Mouse (Mus musculus): ENCODE data around the gene Lrp4. TPM values are rescaled to one million over a fixed set of nuclear protein-coding genes. Genes with fewer than 3 reads are reported as not detected.

The Lrp4 gene
- polyA plus RNA-seq, 1 experiment from 2014 or later = 5.4 TPM

DNA sequence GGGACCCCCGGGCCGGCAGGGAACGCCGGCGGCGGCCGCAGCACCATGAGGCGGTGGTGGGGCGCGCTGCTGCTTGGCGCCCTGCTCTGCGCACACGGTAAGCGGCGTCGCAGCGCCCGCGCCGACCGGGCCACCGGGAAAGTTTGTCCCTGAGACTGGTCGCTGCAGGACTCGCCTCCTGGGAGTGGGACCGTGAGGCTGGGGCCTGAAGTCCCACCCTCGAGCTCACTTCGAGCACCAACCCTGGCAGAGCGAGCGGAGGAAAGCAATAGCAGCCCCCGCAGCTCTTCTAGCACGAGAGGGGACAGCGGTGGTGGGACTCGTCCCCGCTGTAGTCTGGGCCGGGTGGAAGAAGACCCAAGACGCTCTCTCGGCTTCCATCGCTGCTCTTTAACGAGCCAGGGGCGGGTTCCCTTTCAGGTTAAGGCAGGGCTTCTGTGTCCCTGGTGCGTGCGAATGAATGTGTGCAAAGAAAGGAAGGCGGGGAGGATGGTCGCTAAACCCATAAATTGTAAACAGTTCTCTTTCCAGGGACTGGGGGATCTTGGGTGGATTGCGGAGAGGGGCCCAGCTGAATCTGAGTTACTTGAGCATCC lies 443 bp downstream of the Lrp4 start:
- WGBS = under 1% methylated on average over 45 of the region's 45 CpGs
- Histone ChIP-seq H3K27me3 (ENCODE audit: control insufficient read depth, insufficient read depth, low read length) (no peaks in the 10 kb centered on the region), H3K36me3 (ENCODE audit: control insufficient read depth, insufficient read depth, low read length) (no peaks in the 10 kb centered on the region), H3K4me2 (ENCODE audit: low read depth, low read length) (peak overlapping the region; percentile 86), H3K4me1 (ENCODE audit: control insufficient read depth, insufficient read depth, low read length) (peaks cover 32% of the 10 kb centered on the region), H3K4me3 (replicated peaks; ENCODE audit: low read length) (peak overlapping the region; percentile 82), H3K9ac (ENCODE audit: low read length) (peak overlapping the region; percentile 86), H3K27ac (ENCODE audit: low read length) (peak overlapping the region; percentile 75), H3K9me3 (replicated peaks; ENCODE audit: control insufficient read depth, low read length) (no peaks in the 10 kb centered on the region)
- peak; percentile 62 for ATAC-seq (ENCODE audit: insufficient read depth, low FRiP score)

DNA sequence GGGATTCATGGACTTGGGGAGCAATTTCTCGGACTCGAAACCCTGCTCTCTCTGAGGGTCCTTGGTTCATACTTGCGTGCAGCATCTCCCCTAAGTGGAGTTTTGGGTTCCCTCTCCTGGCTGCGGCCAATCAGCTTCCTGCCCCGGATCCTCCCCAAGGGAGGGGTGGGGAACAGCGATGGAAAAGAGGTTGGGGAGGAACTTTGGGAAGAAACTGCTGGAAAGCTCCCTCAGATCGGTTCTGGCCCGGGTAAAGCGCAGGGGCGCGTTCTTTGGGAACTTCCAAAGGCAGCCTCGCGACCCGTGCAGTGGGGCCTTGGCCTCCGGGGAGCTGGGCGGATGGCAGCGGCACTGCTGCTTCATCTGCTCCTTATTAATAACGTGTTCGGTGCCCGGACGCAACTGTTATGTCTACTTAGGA lies 951 bp downstream of the Lrp4 start:
- H3K9ac ChIP-seq (ENCODE audit: low read length) = peak overlapping the region; percentile 86
- 0% methylated on average over 21 of the region's 21 CpGs for WGBS
- no peaks in the 10 kb centered on the region for H3K36me3 ChIP-seq (ENCODE audit: control insufficient read depth, insufficient read depth, low read length)
- peaks cover 34% of the 10 kb centered on the region for H3K4me1 ChIP-seq (ENCODE audit: control insufficient read depth, insufficient read depth, low read length)
- peak overlapping the region; percentile 86 for H3K4me2 ChIP-seq (ENCODE audit: low read depth, low read length)
- peak overlapping the region; percentile 82 for H3K4me3 ChIP-seq (replicated peaks; ENCODE audit: low read length)
- peak; percentile 33 for ATAC-seq (ENCODE audit: insufficient read depth, low FRiP score)
- H3K27ac ChIP-seq (ENCODE audit: low read length) = peak overlapping the region; percentile 75
- no peaks in the 10 kb centered on the region for H3K9me3 ChIP-seq (replicated peaks; ENCODE audit: control insufficient read depth, low read length)
- H3K27me3 ChIP-seq (ENCODE audit: control insufficient read depth, insufficient read depth, low read length) = no peaks in the 10 kb centered on the region

DNA sequence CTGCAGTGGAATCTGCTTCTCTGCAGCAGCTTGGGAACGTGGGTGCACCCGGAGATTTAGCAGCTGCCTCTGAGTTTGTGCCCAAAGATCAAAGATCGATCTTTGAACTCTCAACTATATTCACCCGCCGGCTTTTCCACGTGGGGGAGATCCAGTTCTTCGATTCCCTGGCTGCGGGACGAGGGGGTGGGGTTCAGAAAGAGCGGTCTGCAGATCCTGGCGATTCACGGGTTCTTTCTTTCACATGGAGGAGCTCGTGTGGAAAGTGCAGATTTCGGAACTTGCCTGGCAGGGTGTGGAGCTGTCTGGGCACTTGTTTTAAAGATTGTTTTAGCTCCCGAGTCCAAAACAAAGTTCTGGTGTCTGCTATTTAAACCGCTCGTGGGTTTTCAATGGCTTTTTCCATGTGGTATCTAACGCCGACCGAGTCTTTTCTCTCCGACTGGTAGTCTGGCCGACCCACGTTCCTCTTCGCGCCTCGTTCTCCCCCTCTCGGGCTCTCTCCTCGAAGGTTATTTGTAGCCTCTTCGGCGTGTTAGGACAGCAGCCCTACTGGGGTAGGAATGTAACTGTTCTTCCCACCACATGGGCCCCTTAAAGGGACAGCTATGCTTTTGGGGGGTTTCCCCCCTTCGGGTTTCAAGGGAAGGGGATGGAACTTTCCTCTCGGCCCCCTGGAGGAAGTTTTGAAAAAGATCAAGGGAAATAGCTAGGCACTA lies 1.5 kb downstream of the Lrp4 start:
- Histone ChIP-seq H3K27ac (ENCODE audit: low read length) (peak overlapping the region; percentile 75), H3K36me3 (ENCODE audit: control insufficient read depth, insufficient read depth, low read length) (no peaks in the 10 kb centered on the region), H3K4me2 (ENCODE audit: low read depth, low read length) (peak overlapping the region; percentile 86), H3K9ac (ENCODE audit: low read length) (peak overlapping the region; percentile 86), H3K4me1 (ENCODE audit: control insufficient read depth, insufficient read depth, low read length) (peaks cover 34% of the 10 kb centered on the region), H3K9me3 (replicated peaks; ENCODE audit: control insufficient read depth, low read length) (no peaks in the 10 kb centered on the region), H3K4me3 (replicated peaks; ENCODE audit: low read length) (peak overlapping the region; percentile 82), H3K27me3 (ENCODE audit: control insufficient read depth, insufficient read depth, low read length) (no peaks in the 10 kb centered on the region)
- ATAC-seq (ENCODE audit: insufficient read depth, low FRiP score) = peak; percentile 23; the same call in 1 of the 2 replicates
- WGBS = under 1% methylated on average over 32 of the region's 32 CpGs

DNA sequence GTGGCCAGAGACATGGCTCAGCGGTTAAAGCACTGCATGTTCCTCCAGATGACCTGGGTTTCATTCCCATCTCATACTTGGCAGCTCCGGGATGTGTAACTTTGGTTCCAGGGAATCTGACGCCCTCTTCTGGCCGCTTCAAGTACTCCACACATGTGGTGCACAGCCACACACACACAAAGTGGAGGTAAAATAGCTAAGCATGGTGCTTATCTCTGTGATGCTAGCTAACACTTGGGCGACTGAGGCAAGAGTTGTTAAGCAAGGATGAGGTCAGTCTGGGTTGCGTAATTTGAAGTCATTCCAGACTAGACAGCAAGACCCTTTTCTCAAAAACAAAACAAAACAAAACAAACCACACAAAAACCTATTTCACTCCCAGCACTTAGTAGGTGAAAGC lies 2.8 kb downstream of the Lrp4 start:
- H3K36me3 ChIP-seq (ENCODE audit: control insufficient read depth, insufficient read depth, low read length) = no peaks in the 10 kb centered on the region
- no peak overlapping the region for H3K4me3 ChIP-seq (replicated peaks; ENCODE audit: low read length)
- no peak overlapping the region for H3K27ac ChIP-seq (ENCODE audit: low read length)
- no peaks in the 10 kb centered on the region for H3K27me3 ChIP-seq (ENCODE audit: control insufficient read depth, insufficient read depth, low read length)
- no peak overlapping the region for H3K4me2 ChIP-seq (ENCODE audit: low read depth, low read length)
- ATAC-seq (ENCODE audit: insufficient read depth, low FRiP score) = no peak
- H3K4me1 ChIP-seq (ENCODE audit: control insufficient read depth, insufficient read depth, low read length) = peaks cover 34% of the 10 kb centered on the region
- 87% methylated on average over 6 of the region's 6 CpGs for WGBS
- no peak overlapping the region for H3K9ac ChIP-seq (ENCODE audit: low read length)
- H3K9me3 ChIP-seq (replicated peaks; ENCODE audit: control insufficient read depth, low read length) = no peaks in the 10 kb centered on the region

DNA sequence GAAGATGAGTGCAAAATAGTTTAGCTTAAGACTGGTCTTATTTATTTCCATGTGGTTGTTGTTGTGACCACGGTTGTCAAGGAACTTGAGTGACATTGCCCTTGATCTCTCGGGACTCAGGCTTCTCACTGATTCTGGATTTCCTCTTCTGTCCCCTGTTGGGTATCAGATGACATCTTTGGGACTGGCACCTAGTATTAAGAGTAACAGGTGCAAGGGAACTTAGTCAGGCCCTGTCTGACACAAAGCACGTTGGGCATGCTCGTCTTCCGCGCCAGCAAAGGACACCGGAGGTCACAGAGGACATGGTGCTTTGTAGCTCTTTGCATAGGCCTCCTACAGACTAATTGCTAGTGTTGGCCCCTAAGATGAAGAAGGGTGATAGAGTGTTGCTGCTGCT lies 3.5 kb downstream of the Lrp4 start:
- ATAC-seq (ENCODE audit: insufficient read depth, low FRiP score) = no peak
- Histone ChIP-seq H3K27me3 (ENCODE audit: control insufficient read depth, insufficient read depth, low read length) (no peaks in the 10 kb centered on the region), H3K4me3 (replicated peaks; ENCODE audit: low read length) (no peak overlapping the region), H3K9me3 (replicated peaks; ENCODE audit: control insufficient read depth, low read length) (no peaks in the 10 kb centered on the region), H3K9ac (ENCODE audit: low read length) (no peak overlapping the region), H3K27ac (ENCODE audit: low read length) (no peak overlapping the region), H3K36me3 (ENCODE audit: control insufficient read depth, insufficient read depth, low read length) (no peaks in the 10 kb centered on the region), H3K4me1 (ENCODE audit: control insufficient read depth, insufficient read depth, low read length) (peaks cover 34% of the 10 kb centered on the region), H3K4me2 (ENCODE audit: low read depth, low read length) (no peak overlapping the region)
- 75% methylated on average over 7 of the region's 7 CpGs for whole genome bisulfite sequencing

DNA sequence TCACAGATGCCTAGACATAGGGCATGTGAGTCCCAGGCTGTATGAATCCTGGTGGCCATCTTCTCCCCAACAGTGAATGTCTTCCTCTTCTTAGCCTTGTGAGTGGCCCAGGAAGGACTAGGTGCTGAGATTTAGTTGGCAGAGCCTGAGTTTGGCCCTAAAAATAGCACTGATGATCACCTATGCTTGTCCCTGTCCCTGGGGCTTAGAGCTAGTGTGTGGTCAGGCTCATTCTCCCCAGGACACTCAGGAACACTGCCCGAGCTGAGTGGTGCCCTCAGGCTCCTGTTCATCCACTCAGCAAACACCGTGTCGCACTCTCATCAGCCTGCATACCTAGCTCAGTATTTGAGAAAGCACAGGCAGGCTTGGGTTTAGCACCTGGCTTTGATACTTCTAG lies 4.0 kb downstream of the Lrp4 start:
- Histone ChIP-seq H3K9ac (ENCODE audit: low read length) (no peak overlapping the region), H3K4me1 (ENCODE audit: control insufficient read depth, insufficient read depth, low read length) (peaks cover 34% of the 10 kb centered on the region), H3K4me2 (ENCODE audit: low read depth, low read length) (no peak overlapping the region), H3K36me3 (ENCODE audit: control insufficient read depth, insufficient read depth, low read length) (no peaks in the 10 kb centered on the region), H3K9me3 (replicated peaks; ENCODE audit: control insufficient read depth, low read length) (no peaks in the 10 kb centered on the region), H3K27me3 (ENCODE audit: control insufficient read depth, insufficient read depth, low read length) (no peaks in the 10 kb centered on the region), H3K27ac (ENCODE audit: low read length) (peak overlapping the region; percentile 29; the same call in 1 of the 2 replicates), H3K4me3 (replicated peaks; ENCODE audit: low read length) (no peak overlapping the region)
- 40% methylated on average over 3 of the region's 3 CpGs for WGBS
- ATAC-seq (ENCODE audit: insufficient read depth, low FRiP score) = no peak

DNA sequence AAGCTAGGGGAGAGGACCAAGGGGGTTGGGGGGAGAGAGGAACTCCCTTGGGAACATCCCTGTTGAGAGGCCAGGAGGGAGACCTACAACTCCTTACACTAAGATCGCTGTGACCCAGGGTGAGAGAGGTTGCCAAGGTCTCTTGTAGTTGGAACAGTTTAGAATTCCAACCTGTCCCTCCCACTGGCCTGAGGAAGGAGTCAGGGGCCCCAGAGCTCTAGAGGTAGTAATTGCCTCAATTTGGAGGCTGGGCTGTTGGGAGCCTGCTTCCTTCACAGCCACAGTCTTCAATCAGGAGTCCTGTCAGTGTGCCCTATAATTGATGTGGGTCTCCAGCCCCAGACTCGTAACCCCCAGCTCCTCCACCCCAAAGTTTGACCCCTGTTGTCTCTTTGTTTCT lies 4.9 kb downstream of the Lrp4 start:
- Histone ChIP-seq H3K9me3 (replicated peaks; ENCODE audit: control insufficient read depth, low read length) (no peaks in the 10 kb centered on the region), H3K4me1 (ENCODE audit: control insufficient read depth, insufficient read depth, low read length) (peaks cover 28% of the 10 kb centered on the region), H3K4me3 (replicated peaks; ENCODE audit: low read length) (no peak overlapping the region), H3K4me2 (ENCODE audit: low read depth, low read length) (no peak overlapping the region; the same call in 1 of the 2 replicates), H3K9ac (ENCODE audit: low read length) (0 out of 2 replicates have a peak overlapping the region, but pooled peaks have one; percentile 28), H3K36me3 (ENCODE audit: control insufficient read depth, insufficient read depth, low read length) (no peaks in the 10 kb centered on the region), H3K27me3 (ENCODE audit: control insufficient read depth, insufficient read depth, low read length) (no peaks in the 10 kb centered on the region), H3K27ac (ENCODE audit: low read length) (peak overlapping the region; percentile 30)
- ATAC-seq (ENCODE audit: insufficient read depth, low FRiP score) = no peak
- 21% methylated on average over 2 of the region's 2 CpGs for WGBS

DNA sequence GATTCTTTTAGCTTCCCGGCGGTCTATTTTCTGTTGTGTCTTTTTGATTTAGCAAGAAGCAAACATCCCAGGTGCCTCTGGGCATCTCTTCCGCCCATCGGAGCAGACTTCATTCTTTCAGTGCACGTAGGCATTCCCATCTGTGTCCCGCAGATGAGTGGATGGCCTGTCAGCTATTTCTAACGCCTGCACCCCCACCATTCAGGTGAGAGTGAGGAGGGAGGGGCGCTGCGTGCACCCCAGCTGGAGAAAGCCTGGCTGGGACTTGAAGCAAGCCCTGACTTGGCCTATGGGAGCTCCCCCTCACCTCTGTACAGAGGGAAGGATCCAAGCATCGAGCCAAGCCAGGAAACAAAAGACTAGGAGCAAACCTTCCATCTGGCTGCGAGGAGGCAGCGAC lies 5.4 kb downstream of the Lrp4 start:
- Histone ChIP-seq H3K27me3 (ENCODE audit: control insufficient read depth, insufficient read depth, low read length) (no peaks in the 10 kb centered on the region), H3K27ac (ENCODE audit: low read length) (peak overlapping the region; percentile 30), H3K4me3 (replicated peaks; ENCODE audit: low read length) (no peak overlapping the region), H3K9me3 (replicated peaks; ENCODE audit: control insufficient read depth, low read length) (no peaks in the 10 kb centered on the region), H3K4me2 (ENCODE audit: low read depth, low read length) (peak overlapping the region; percentile 20), H3K9ac (ENCODE audit: low read length) (peak overlapping the region; percentile 28; the same call in 1 of the 2 replicates), H3K36me3 (ENCODE audit: control insufficient read depth, insufficient read depth, low read length) (no peaks in the 10 kb centered on the region), H3K4me1 (ENCODE audit: control insufficient read depth, insufficient read depth, low read length) (peaks cover 33% of the 10 kb centered on the region)
- no peak for ATAC-seq (ENCODE audit: insufficient read depth, low FRiP score)
- 26% methylated on average over 12 of the region's 12 CpGs for WGBS

DNA sequence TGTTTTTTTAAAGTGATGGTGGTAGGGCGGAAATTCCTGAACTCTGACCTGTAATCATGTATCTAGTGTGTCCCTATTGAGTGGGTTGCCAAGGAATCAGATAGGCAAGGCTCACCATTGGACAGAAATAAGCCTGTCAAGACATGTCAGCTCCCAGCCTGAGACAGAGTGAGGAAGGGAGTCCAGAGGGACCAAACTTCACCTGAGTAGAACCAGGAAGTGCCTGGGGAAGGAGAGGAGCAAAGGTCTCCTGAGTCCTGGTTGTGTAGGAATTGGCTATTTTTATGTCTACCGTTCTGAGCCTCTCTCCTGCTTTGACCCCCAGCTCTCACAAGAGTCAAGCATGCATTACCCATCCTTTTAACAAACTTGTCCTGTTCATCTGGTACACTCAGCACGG lies 8.6 kb downstream of the Lrp4 start:
- Histone ChIP-seq H3K9ac (ENCODE audit: low read length) (no peak overlapping the region), H3K36me3 (ENCODE audit: control insufficient read depth, insufficient read depth, low read length) (no peaks in the 10 kb centered on the region), H3K9me3 (replicated peaks; ENCODE audit: control insufficient read depth, low read length) (no peaks in the 10 kb centered on the region), H3K4me1 (ENCODE audit: control insufficient read depth, insufficient read depth, low read length) (peaks cover 26% of the 10 kb centered on the region), H3K4me2 (ENCODE audit: low read depth, low read length) (no peak overlapping the region), H3K4me3 (replicated peaks; ENCODE audit: low read length) (no peak overlapping the region), H3K27ac (ENCODE audit: low read length) (no peak overlapping the region), H3K27me3 (ENCODE audit: control insufficient read depth, insufficient read depth, low read length) (no peaks in the 10 kb centered on the region)
- no peak for ATAC-seq (ENCODE audit: insufficient read depth, low FRiP score)
- 82% methylated on average over 3 of the region's 3 CpGs for WGBS

All from stomach, embryonic 16.5 days (tissue).